Mouse (Mus musculus) natural killer cell, adult 2 months (primary cell): Measurements from ENCODE around the gene Olfr639.
"Not testable (repeated sequence)": the region's sequence is repeated elsewhere in the genome, so short reads cannot be mapped to it uniquely, and the experiment has no call there.

Experiments
- DNase-seq, 2 experiments: peaks; one replicate each; pipeline ENCODE4 v3.0.0; 2022; ENCODE audit warnings: low spot score in 2 of 2

Olfr639 gene

GRCm38 (mm10) chr7:104017203-104017602, at the start of gene Olfr639:
Gene Olfr639 (minus strand): TSS chr7:104017303.
- no peak for DNase-seq

GRCm38 (mm10) chr7:104061345-104061744, 44.2 kb upstream of the Olfr639 start, which contains the start of gene 4930516K23Rik:
Gene 4930516K23Rik (minus strand): TSS chr7:104061445.
- no peak for DNase-seq

GRCm38 (mm10) chr7:104059215-104059614, 42.1 kb upstream of the Olfr639 start:
- DNase-seq = no peak

GRCm38 (mm10) chr7:104052566-104052965, 35.5 kb upstream of the Olfr639 start, which contains the start of gene Olfr642:
Gene Olfr642 (minus strand): TSS chr7:104052666.
- DNase-seq = no peak

GRCm38 (mm10) chr7:104050745-104051144, 33.6 kb upstream of the Olfr639 start:
- no peak for DNase-seq

GRCm38 (mm10) chr7:104035145-104035544, 18.0 kb upstream of the Olfr639 start, which contains the start of gene Olfr641:
Gene Olfr641 (plus strand): TSS chr7:104035445.
- no peak for DNase-seq

GRCm38 (mm10) chr7:104026978-104027377, 9.9 kb upstream of the Olfr639 start:
- no peak for DNase-seq

- no peak for DNase-seq
Observed at GRCm38 (mm10) chr7:104025473-104025872, 8.4 kb upstream of the Olfr639 start, which contains the start of gene Olfr640. Gene Olfr640 (minus strand): TSS chr7:104025573.

- no peak for DNase-seq
Observed at GRCm38 (mm10) chr7:104021651-104022050, 4.5 kb upstream of the Olfr639 start.

- DNase-seq = no peak
Observed at GRCm38 (mm10) chr7:104018953-104019352, 1.9 kb upstream of the Olfr639 start.

- no peak for DNase-seq
Observed at GRCm38 (mm10) chr7:103999124-103999523, 18.0 kb downstream of the Olfr639 start.

- DNase-seq = no peak
Observed at GRCm38 (mm10) chr7:103998446-103998845, 18.7 kb downstream of the Olfr639 start, which contains the start of gene Olfr638. Gene Olfr638 (plus strand): TSS chr7:103998746.

GRCm38 (mm10) chr7:103971782-103972181, 45.3 kb downstream of the Olfr639 start:
- DNase-seq = no peak

GRCm38 (mm10) chr7:103970852-103971251, 46.3 kb downstream of the Olfr639 start, which contains the start of gene Olfr635:
Gene Olfr635 (plus strand): TSS chr7:103971152.
- no peak for DNase-seq

GRCm38 (mm10) chr7:103966873-103967272, 50.2 kb downstream of the Olfr639 start:
- not testable (repeated sequence) for DNase-seq
